Mouse (Mus musculus): Measurements from ENCODE around the gene Pde6g. TPM values are rescaled to one million over a fixed set of nuclear protein-coding genes. Genes with fewer than 3 reads are reported as not detected.

The Pde6g gene
- total RNA-seq, 4 experiments from 2014 or later: 0.38 to 0.91 (median 0.50) TPM; not detected in 1

- peak; percentile 92 to 95 for DNase-seq (ENCODE audit: low spot score in 2 of 2)
Observed at GRCm38 (mm10) chr11:120467051-120467735, 13.9 kb upstream of the Pde6g start, which contains the start of gene Arl16. Gene Arl16 (minus strand): TSS chr11:120467607.

GRCm38 (mm10) chr11:120465521-120465920, 12.2 kb upstream of the Pde6g start:
- DNase-seq (ENCODE audit: low spot score in 2 of 2): no peak

- no peak for DNase-seq (ENCODE audit: low spot score in 2 of 2)
Observed at GRCm38 (mm10) chr11:120464365-120464764, 11.1 kb upstream of the Pde6g start.

GRCm38 (mm10) chr11:120463536-120463935, 10.2 kb upstream of the Pde6g start:
- no peak for DNase-seq (ENCODE audit: low spot score in 2 of 2)

- no peak for DNase-seq (ENCODE audit: low spot score in 2 of 2)
Observed at GRCm38 (mm10) chr11:120458847-120459597, 5.7 kb upstream of the Pde6g start.

GRCm38 (mm10) chr11:120457772-120458751, 4.8 kb upstream of the Pde6g start, which contains the start of the genes Oxld1 and Ccdc137:
Gene Oxld1 (minus strand): TSS chr11:120458068.
Gene Ccdc137 (plus strand): TSS chr11:120458115.
- DNase-seq (ENCODE audit: low spot score in 2 of 2): peak; percentile 57 to 74

GRCm38 (mm10) chr11:120457370-120457769, 4.1 kb upstream of the Pde6g start:
- DNase-seq (ENCODE audit: low spot score in 2 of 2): no peak

GRCm38 (mm10) chr11:120455413-120455812, 2.1 kb upstream of the Pde6g start:
- DNase-seq (ENCODE audit: low spot score in 2 of 2): no peak

GRCm38 (mm10) chr11:120454965-120455364, 1.7 kb upstream of the Pde6g start:
- no peak for DNase-seq (ENCODE audit: low spot score in 2 of 2)

GRCm38 (mm10) chr11:120452246-120452645, 1.1 kb downstream of the Pde6g start:
- no peak for DNase-seq (ENCODE audit: low spot score in 2 of 2)

GRCm38 (mm10) chr11:120447179-120447578, 6.1 kb downstream of the Pde6g start:
- no peak for DNase-seq (ENCODE audit: low spot score in 2 of 2)

GRCm38 (mm10) chr11:120445475-120445874, 7.8 kb downstream of the Pde6g start:
- DNase-seq (ENCODE audit: low spot score in 2 of 2): no peak

- DNase-seq (ENCODE audit: low spot score in 2 of 2): no peak
Observed at GRCm38 (mm10) chr11:120444106-120444505, 9.2 kb downstream of the Pde6g start.

- no peak for DNase-seq (ENCODE audit: low spot score in 2 of 2)
Observed at GRCm38 (mm10) chr11:120442765-120443280, 10.5 kb downstream of the Pde6g start.

GRCm38 (mm10) chr11:120442344-120442743, 11.0 kb downstream of the Pde6g start, which contains the start of gene Tspan10:
Gene Tspan10 (plus strand): TSS chr11:120442644.
- no peak for DNase-seq (ENCODE audit: low spot score in 2 of 2)

GRCm38 (mm10) chr11:120437857-120438385, 15.4 kb downstream of the Pde6g start:
- no peak for DNase-seq (ENCODE audit: low spot score in 2 of 2)

- peak; percentile 56 to 79 for DNase-seq (ENCODE audit: low spot score in 2 of 2)
Observed at GRCm38 (mm10) chr11:120437152-120437856, 16.0 kb downstream of the Pde6g start, which contains the start of gene Nploc4. Gene Nploc4 (minus strand): TSS chr11:120437708.

GRCm38 (mm10) chr11:120426727-120427126, 26.6 kb downstream of the Pde6g start:
- DNase-seq (ENCODE audit: low spot score in 2 of 2): no peak

GRCm38 (mm10) chr11:120423569-120424295, 29.6 kb downstream of the Pde6g start:
- peak; percentile 19 to 61 for DNase-seq (ENCODE audit: low spot score in 2 of 2)
